Mouse (Mus musculus) frontal cortex, postnatal 14 days (tissue): Measurements from ENCODE around the gene Ncln.

ENCODE experiments used
- DNase-seq, 2 experiments: peaks; one replicate each; pipeline ENCODE4 v3.0.0; 2022; ENCODE audit warnings: low spot score in 2 of 2

Ncln gene

DNA sequence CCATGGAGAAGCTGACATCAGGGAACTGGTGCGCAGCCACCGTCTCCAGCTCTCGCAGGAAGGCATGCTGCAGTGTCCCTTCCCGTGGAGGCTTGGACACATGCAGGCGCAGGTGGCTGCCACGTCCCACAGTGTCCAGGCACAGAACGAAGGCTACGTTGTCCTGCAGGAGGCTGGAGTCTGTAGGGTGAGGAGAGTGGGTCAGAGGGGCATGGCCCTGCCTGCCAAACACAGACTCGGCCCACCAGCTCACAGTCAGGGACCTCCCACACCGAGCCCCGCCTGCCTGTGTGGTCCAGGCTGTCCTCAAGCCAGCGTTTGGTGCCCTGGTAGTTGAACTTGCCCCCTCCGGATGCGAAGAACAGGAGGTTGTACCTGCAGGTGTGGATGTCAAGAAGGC is 6.3 kb downstream of the Ncln start:
- DNase-seq = no peak

DNA sequence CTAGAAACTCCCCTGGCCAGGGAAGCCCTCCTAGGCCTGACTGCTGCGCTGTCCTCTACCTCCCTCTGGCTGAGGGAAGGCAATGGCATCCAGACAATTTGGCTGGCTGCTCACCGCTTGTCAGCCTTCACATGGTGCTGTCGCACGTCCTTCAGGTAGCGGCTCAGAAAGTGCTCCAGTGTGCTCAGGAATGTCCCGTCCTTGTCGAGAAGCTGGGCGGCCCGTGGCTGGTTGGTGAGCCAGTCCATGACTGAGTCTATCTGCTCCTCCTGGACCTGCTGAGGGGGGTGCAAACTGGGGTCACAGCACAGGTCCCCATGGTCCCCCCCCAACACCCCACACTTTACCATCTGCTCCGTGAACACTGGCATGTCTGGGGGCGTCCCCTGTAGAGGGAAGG is 8.1 kb downstream of the Ncln start:
- DNase-seq = no peak

DNA sequence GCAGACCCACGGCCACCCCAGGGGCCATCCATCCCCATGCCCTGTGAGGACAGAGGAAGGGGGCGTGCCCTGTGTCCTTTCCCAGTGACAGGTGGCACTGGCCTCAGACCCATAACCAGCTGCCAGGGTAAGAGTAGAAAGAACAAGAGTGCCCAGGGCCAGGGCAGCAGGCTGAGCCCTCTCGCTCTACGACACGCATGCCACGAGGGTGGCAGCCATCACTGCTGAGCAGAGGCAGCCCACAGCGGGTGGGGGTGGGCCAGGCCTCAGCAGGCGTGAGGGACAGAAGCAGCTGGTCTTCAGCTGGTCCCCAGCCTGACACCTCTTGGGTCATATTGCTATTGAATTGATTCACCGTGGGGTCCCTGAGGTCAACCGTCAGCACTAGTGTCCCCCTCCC is 9.7 kb downstream of the Ncln start:
- DNase-seq = no peak

DNA sequence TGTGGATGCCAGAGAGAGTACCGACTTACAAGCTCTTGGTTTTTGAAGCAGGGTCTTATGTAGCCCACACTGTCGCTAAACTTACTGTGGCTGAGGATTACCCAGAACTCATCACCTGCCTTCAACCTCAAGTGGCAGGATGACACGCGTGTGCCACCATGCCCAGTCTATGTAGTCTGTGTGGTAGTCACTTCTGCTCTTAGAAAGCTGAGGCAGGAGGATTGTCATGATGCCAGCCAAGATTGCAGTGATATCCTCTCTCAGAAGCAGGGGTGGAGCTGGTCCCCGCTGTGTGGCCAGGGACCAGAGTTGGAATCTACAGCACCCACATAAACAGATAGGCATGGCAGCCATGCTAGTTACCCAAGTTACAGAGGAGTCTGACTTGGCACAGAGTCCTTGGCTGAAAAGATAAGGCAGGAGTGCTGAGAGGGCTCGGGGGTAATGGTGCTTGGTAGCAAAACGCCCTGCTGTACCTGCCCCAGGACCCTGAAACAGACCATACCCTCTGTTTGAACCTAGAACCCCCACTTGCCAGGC is 10.6 kb downstream of the Ncln start:
- no peak for DNase-seq

DNA sequence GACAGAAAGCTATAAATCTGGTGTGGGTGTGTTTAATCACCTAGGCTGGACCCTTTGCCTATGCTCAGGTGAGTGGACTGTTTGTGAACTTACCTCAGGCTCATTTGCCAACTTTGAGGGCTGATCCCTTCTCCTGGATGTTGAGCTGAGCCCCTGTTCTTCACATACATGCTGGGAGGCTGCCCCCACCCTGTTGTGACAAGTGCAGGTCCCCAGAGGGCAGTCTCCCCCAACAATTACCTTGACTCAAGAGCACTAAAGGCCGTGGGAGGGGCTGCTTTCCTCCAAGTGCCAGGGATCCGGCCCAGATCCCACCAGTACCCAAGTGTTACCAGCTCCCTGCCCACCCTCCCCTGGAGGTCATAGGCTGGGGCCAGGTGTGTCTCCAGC is 11.1 kb downstream of the Ncln start:
- DNase-seq = no peak

DNA sequence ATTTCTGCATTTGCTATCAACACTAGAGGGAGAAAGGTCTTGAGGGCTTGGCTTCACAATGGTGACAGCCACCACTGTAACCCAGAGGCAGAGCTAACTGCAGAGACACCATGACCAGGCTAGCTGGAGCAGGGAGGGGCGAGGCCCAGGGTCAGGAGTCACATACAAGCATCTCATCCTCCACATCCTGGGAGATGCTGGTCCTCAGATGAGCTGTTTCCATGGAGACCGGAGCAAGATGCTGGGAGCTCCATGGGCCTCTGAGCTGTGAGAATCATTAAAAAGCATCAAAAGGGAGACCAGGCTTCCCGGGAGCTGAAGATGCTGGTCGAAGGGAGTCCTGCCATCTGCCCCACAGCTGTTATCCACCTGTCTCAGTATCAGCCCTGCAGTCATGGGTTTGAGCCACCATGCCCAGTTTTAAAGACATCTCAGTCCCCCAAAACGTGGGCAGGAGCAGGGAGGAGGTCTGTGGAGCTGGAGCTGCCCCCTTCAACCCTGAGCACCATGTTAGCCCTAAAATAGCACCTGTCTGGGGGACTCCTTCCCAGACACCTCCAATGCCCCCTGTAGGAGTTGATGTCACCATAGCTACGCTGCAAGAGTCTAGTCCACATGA is 11.6 kb downstream of the Ncln start:
- no peak for DNase-seq

DNA sequence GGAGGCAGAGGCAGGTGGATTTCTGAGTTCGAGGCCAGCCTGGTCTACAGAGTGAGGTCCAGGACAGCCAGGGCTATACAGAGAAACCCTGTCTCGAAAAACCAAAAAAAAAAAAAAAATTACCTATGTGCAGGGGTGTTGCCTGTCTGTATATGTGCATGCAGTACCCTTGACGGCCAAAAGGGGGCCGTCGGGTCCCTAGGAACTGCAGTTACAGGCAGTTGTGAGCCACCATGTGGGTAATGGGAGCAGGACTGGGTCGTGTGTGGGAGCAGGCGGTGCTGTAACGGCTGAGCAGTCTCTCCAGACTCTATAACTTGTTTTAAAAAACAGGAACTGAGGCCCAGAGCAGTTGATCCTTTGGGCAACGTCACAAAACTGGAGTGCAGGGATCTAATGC is 12.2 kb downstream of the Ncln start:
- no peak for DNase-seq

DNA sequence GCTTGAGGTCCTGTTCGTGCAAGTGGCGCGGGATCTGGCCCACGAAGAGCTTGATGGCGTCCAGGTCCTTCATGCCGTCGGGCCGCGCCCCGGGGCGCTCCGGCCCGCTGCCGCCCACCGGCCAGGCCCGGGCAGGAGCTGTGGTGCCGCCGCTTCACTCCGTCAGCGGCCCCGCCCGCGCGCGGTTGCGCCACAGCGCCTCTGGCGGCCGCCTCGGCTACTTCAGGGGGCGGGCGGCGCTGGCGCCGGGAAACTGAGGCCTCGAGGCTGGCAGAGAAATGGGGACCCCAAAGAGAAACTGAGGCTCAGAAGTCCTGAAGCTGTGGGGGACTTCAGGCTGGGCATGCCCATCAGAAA is 13.7 kb downstream of the Ncln start, which contains the start of gene Celf5:
Celf5 (minus strand) TSS at position 177 of the 357 bp plus-strand sequence.
- DNase-seq = peak in 1 of 2 experiments; percentile 66

DNA sequence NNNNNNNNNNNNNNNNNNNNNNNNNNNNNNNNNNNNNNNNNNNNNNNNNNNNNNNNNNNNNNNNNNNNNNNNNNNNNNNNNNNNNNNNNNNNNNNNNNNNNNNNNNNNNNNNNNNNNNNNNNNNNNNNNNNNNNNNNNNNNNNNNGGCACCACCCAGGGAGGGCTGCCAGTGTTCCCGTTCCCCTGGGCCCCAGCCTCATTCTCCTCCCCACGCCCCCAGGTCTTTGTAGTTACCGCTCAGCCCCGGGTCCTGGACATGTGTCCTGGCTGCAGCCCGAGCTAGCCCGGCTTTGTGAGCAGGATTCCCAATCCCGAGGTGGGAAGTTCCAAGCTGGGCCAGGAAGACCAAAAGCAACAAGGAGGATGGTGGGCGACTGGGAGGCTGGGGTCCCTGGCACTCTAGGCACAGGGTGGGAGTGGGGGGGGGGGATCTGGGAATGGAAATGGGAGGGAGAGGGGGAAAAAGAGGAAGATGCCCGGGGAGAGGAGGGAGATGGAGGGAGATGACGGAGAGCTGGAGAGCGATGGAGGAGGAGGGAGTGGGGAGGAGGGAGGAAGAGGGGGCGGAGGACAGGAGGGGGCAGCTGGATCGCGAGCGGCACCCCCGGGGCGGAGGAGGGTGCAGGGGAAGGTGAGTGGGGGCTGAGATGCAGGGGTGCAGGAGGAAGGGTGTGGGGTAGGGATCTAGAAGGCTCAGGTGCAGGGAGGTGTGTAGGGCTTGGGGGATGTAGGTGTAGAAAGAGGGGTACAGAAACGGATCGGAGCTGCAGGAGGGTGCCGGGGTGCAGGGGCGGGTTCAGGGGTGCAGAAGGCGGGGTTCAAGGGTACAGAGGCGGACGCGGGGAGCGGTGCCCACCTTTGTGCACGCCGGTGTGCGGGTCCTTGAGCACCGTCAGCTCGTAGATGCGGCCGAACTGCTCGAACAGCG is 14.3 kb downstream of the Ncln start:
- DNase-seq = no peak

DNA sequence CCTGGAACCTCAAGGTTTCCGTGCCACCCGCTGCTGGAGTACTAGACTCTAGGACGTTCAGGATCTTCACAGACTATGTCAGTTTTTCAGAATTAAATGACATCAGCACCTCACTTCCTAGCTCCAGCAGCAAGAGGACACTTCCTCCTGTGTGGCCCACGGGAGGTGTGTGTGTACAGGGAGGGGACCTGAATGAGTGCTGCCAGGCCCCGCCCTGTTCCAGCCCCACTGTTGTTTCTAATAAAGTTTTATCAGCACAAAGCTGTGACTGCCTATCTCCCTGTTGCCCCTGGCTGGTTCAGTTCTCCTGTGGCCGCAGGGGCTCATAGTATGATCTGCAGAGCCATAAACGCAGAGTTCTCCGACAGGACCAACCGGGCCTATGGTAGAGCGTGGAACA is 21.7 kb downstream of the Ncln start:
- DNase-seq = no peak

DNA sequence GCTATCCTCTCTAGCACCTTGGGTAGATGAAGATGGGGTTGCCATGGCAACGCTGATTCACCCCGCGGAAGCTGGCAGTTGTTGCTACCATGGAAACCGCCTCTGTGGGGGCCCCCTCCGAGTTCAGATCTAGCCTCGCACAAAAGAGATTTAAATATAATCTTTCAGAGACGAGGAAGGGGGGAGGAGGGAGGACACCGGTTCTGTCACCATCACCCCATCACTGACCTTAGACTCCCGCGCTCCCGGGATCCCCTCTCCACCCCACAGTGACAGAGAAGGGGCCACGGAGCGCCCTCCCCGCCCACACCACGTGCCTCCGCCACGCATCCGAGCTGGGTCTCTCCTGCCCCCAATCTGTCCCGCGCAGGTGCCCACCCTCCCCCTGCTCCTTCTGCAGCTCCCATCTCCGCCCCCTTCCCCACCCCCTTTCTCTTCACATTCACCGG is 23.2 kb downstream of the Ncln start:
- peak; percentile 82 to 88 for DNase-seq

DNA sequence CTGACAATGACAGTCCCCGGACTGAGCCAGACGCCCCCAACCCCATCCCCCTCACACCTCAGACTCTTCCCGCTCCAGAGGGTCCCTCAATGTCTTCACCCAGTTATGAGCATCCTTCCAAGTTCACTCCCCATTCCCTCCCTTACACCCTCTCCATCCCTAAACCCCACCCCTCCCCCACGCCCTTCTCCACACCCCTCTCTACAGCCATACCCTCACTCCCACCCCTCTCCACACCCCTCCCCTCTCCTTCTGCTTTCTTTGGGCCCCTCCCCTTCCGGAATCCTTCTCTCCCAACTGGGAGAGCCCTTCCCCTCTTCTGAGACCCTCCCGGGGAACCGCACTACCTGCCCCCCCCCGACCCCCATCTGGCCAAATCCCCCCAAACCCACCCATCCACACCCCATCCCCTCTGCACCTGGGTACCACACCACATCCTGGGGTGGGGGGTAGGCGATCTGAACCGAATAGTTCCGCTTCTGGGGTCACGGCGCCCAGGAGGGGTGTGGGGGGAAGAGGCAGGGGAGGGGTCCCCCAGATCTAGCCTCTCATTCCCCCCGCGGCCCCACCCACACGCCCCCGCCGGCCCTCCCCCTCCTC is 23.7 kb downstream of the Ncln start:
- DNase-seq = no peak

DNA sequence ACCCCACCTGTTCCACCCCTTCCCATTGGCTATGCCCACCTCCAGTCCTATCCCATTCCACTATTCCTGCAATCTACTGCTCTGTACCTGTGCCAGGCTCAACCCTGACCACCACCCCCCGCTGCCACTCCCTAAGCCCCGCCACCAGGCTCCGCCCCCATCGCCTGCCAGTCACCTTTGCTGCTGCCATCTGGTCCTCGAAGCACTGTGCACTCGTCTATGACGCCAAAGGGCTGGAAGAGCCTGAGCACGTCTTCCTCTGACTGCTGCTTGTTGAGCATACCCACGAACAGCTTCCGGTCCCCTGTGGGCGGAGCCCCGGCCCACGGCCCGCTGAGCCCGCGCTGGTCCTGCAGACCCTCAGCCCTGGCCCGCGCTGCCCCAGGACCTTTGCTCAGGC is 25.7 kb downstream of the Ncln start:
- DNase-seq = no peak

DNA sequence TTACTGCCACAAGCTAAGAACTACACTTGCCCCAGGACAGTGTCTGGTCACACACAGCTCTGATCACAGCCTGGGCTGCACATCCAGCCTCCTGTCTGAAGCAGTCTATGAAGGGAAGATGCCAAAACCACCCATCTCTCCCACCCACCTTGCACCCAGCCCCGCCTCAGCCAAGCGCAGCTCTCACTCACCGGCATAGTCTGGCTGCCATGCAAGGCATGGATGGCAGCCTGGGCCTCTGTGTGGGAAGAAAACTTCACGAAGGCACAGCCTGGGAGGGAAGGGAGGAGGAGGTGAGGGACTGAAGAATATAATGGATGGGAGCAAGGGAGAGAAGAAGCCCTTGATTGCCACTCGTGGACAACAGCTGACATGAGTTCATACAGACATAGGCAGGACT is 26.9 kb downstream of the Ncln start:
- no peak for DNase-seq

DNA sequence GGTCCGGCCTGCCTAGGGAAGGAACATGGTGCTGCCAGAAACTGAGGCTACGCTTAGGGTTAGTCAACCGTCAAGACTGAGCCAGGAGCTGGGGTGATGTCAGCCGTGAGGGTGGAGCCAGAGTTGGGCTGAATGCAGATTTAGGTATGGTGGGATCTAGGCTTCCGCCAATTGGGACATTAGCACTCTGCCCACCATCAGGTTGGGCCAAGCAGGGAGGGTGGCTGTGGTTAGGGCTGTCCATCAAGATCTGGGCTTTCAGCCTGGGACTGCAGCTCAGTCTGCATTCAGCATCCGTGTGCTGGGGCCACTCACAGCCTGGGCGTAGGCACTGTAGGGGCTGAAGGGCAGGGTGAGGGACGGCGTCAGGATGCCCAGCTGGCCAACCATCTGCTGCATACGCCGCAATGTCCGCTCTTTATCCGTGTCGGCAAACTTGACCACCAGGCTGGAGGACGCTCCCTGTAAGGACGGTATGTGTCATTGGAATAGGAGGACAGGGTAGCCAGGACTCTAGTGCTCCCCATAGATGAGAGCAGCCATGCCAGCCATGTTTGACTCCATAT is 28.4 kb downstream of the Ncln start:
- DNase-seq = peak in 1 of 2 experiments; percentile 10

DNA sequence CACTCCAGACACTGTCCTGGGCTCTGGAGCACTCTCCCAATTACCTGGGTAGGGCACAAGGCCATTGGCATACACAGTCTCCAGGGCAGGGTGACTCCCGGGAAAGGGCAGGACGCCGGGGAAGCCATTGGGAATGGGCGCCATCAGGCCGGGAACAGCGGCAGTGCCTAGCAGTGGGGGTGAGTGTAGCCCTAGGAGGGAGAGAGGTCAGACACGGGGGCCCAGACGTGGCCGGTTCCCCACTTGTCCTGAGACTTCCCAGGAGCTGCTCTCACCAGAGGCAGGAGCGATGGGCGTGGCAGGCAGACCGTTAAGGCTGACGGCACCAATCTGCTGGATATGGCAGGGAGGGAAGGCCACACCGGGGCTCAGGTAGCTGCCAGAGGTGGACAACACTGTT is 29.3 kb downstream of the Ncln start:
- DNase-seq = peak; percentile 5 to 6

DNA sequence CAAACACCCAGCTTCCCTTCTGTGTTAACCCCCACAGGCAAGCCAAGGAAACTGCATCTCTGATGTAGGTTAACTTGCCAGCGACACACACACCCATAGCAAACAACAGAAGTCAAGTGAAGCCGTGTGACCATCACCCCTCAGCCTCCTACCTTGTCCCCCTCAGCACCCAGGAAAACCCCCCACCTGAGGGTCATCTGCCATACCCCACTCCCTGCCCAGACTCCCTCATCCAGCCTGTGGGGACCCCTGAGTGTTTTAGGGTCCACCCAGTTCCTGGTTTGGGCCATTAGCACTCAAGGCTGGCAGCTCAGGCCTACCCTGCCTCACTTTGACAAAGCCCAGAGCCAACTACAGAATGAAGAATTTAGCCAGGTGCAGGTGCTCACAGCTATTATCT is 30.1 kb downstream of the Ncln start:
- peak; percentile 3 to 11 for DNase-seq

DNA sequence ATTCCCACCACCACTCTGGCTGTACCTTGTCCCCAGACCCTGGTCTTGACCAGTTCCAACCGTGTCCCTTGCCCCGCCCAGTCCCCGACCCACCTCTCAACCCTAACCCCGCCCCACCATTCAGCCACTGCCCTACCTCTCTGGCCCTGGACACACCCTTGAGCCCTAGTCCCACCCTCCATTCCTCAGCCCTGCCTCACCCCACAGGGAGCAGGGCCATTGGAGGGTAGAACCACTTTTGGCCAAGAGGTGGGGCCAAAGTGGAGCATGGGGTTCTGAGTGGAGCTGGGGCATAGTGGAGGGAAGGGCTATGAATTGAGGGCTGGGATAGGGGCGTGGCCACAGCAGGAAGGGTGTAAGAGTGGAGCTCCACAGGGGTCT is 30.9 kb downstream of the Ncln start:
- DNase-seq = peak; percentile 3 to 6

DNA sequence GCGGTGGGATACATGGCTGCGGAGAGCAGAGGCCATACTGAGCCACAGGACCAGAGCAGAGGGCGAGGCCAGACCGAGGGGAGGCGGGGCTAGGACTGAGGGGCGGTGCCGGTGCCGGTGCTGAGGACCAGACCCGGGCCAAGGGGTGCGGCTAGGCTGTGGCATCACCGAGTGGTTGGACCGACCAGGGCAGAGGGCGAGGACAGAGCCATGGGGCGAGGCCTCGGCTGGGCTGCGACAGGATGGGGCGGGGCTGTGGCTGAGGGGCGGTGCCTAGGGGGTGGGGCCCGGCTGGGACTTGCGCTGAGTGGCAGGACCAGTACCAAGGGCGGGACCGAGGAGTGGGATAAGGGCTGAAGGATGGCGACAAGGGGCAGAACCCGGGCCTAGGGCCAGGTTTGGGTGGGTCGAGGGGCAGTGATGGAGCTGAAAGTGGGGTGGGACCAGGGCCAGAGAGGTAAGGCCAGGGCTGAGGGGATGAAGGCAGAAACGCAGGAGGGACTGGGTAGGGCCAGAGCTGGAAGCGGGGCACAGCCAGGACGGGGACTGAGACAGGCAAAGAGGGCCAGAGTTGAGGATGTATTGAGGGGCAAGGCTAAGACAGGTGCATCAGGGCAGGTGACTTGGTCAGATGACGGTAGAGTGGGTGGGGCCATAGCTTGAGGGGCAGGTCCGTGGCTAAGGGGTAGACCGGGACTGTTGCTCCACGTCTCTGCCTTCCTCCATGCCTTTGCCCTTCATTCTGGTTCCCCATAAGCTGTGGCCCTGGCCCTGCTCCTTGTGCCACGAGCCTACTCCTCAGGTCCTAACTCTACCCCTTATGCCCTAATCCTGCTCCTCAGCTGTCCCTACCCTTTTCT is 31.6 kb downstream of the Ncln start:
- peak; percentile 19 to 21 for DNase-seq

DNA sequence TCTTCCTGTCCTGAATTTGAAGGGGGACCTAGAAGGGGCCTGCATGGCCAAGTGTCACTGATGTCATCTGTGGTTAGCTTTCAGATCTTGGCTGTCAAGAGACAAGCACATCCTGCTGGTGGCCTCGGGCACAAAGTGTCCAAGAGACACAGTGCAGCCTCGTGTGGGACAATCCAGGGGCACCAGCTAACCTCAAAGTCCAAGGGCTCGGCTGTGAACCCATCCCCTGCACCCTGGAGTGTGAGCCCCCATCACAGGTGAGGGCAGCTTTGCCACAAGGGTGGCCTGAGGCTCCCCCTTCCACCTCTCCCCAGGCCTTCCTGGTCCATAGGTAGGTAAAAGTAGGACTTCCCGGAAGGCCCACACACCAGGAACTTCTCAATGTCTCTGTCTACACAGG is 32.7 kb downstream of the Ncln start:
- DNase-seq = peak; percentile 8 to 11

DNA sequence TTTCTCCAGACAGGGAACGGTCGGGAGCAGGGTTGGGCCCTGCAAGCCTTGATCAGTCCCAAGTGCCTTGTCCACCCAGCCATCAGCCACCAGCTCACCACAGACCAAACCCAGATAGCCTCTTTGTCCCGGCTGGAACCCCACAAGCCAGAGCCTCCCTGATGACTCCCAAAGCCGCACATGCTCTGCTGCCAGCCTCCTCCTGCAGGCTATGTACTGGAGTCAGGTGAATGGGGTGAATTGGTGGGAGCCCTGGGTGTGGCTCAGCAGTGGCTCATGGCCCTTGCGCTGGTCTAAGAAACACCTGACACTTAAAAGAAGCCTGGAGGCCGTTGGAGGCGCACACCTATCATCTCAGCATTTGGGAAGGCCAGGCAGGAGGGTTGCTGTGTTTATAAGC is 33.3 kb downstream of the Ncln start:
- peak; percentile 5 to 8 for DNase-seq
